In the genomic region with DNA sequence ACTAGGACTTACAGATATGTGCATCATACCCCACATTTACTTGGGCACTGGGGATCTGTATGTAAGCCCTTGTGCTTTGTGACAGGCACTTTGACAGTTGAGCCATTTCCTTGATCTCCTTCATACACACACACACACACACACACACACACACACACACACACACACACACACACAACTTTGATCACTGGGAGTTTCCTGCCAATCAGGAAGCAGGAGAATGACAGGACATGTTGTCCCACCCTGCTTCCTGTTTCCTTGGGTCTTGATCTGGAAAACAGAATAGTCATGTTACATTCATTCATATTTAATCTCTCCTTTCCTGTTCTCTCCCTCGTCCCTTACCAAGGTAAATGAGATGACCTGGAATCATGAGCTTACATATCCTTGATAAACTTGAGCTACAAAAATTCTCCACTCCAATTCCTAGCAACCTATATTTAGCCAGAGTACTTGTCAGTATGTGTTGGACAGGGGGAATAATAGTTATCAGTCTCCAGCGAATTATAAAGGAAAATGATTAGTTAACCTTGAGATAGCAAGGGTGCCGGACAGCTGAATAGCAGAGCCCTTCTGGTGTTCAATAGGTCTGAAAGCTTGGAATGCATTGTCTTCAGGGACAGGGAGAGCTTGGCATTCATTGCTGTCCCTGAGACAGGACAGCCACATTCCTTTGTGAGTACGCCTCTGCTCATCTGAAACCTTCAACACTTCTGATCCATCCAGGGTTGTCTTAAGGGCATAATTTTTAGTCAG, we compare ENCODE assay signal across 16 mouse cellular contexts.
DNase-seq lines count a peak whose midpoint lies in the region.
"Had no signal": no experiment of that assay in that cellular context is flagged by ENCODE, and none has a peak within 500 bp of the region (broad histone marks: within the 10 kb centered on the region; RNA-seq: fewer than 3 reads in every experiment).

No protein-coding gene starts in this region.

- peak; percentile 7 to 43 for DNase-seq in heart, adult 18-20 months
- DNase-seq in heart, postnatal 4 days: no peak
- peak; percentile 13 for DNase-seq in lung, postnatal 10 days
- DNase-seq in lung, postnatal 4 days: no peak
- peak; percentile 31 for DNase-seq in embryo, embryonic 10.5 days (ENCODE audit: low spot score)
- DNase-seq in mesoderm, embryonic 11.5 days (ENCODE audit: low read depth, low spot score): peak; percentile 23
- no peak for DNase-seq in spleen, postnatal 4 days (ENCODE audit: low spot score in 2 of 2)
- DNase-seq: cerebellum, adult 2 months; cerebellum, postnatal 36 days; gastrocnemius, postnatal 10 days; kidney, adult 9 months; kidney, postnatal 4 days; layer of hippocampus, adult 9-11 months; lung, embryonic 14.5 days; right cerebral cortex, adult 18-20 months; thymus, postnatal 14 days had no signal

Comparison
In these comparisons a context has a peak if more than half of its experiments do, and no peak if none do; other contexts are left out.
1. DNase-seq: peak in heart, adult 18-20 months (2 of 2), lung, postnatal 10 days (single experiment), embryo, embryonic 10.5 days (single experiment) and mesoderm, embryonic 11.5 days (single experiment); none in heart, postnatal 4 days (single experiment), lung, postnatal 4 days (0 of 2) and spleen, postnatal 4 days (0 of 2).